Mouse (Mus musculus): ENCODE results near the gene Mybpc1. TPM values are rescaled to one million over a fixed set of nuclear protein-coding genes. Genes with fewer than 3 reads are reported as not detected.
"Not testable (repeated sequence)": the region's sequence is repeated elsewhere in the genome, so short reads cannot be mapped to it uniquely, and the experiment has no call there.

The Mybpc1 gene
- total RNA-seq, 2 experiments from 2014 or later, result 0.83 to 4.1 TPM

GRCm38 (mm10) chr10:88550225-88550624 lies 54.7 kb downstream of the Mybpc1 start:
- DNase-seq, result no peak

- DNase-seq, result no peak
Measured at GRCm38 (mm10) chr10:88547635-88548034, 57.3 kb downstream of the Mybpc1 start.

- no peak for DNase-seq
Measured at GRCm38 (mm10) chr10:88530631-88531030, 74.3 kb downstream of the Mybpc1 start.

GRCm38 (mm10) chr10:88524016-88524415 lies 80.9 kb downstream of the Mybpc1 start:
- DNase-seq, result no peak

- no peak for DNase-seq
Measured at GRCm38 (mm10) chr10:88523212-88523611, 81.7 kb downstream of the Mybpc1 start.

GRCm38 (mm10) chr10:88522795-88523194 lies 82.2 kb downstream of the Mybpc1 start:
- DNase-seq, result no peak

- not testable (repeated sequence) for DNase-seq
Measured at GRCm38 (mm10) chr10:88515049-88515448, 89.9 kb downstream of the Mybpc1 start.

GRCm38 (mm10) chr10:88514495-88514894 lies 90.5 kb downstream of the Mybpc1 start:
- DNase-seq, result peak; percentile 81

GRCm38 (mm10) chr10:88513574-88514135 lies 91.3 kb downstream of the Mybpc1 start:
- DNase-seq, result no peak

- no peak for DNase-seq
Measured at GRCm38 (mm10) chr10:88511355-88511754, 93.6 kb downstream of the Mybpc1 start.

- peak; percentile 66 for DNase-seq
Measured at GRCm38 (mm10) chr10:88510503-88511271, 94.3 kb downstream of the Mybpc1 start.

GRCm38 (mm10) chr10:88507691-88508143 lies 97.2 kb downstream of the Mybpc1 start:
- DNase-seq, result no peak

- DNase-seq, result no peak
Measured at GRCm38 (mm10) chr10:88505256-88505655, 99.7 kb downstream of the Mybpc1 start.

- DNase-seq, result no peak
Measured at GRCm38 (mm10) chr10:88504481-88504880, 100.5 kb downstream of the Mybpc1 start.

- DNase-seq, result peak; percentile 92
Measured at GRCm38 (mm10) chr10:88503421-88504314, 101.3 kb downstream of the Mybpc1 start, which contains the start of gene Chpt1. Chpt1 (minus strand) TSS chr10:88504073.

- DNase-seq, result no peak
Measured at GRCm38 (mm10) chr10:88502919-88503318, 102.0 kb downstream of the Mybpc1 start.

GRCm38 (mm10) chr10:88501886-88502765 lies 102.8 kb downstream of the Mybpc1 start:
- DNase-seq, result no peak

- DNase-seq, result no peak
Measured at GRCm38 (mm10) chr10:88501370-88501769, 103.6 kb downstream of the Mybpc1 start.

- no peak for DNase-seq
Measured at GRCm38 (mm10) chr10:88499993-88500392, 105.0 kb downstream of the Mybpc1 start.

GRCm38 (mm10) chr10:88496864-88497564 lies 107.9 kb downstream of the Mybpc1 start:
- no peak for DNase-seq

- DNase-seq, result no peak
Measured at GRCm38 (mm10) chr10:88494959-88495587, 109.9 kb downstream of the Mybpc1 start.
